Mouse (Mus musculus) cerebellum, postnatal 10 days (tissue): Measurements from ENCODE around the gene Vps16.

ENCODE experiments used
- DNase-seq, 2 experiments: peaks; one replicate each; pipeline ENCODE4 v3.0.0; 2021; ENCODE audit warnings: mixed read lengths in 2 of 2

Gene Vps16

GRCm38 (mm10) chr2:130423397-130424125 lies 578 bp upstream of the Vps16 start:
- DNase-seq = peak; percentile 94

GRCm38 (mm10) chr2:130425112-130425511 lies 973 bp downstream of the Vps16 start:
- DNase-seq = peak; percentile 40 to 46

GRCm38 (mm10) chr2:130429851-130430250 lies 5.7 kb downstream of the Vps16 start:
- DNase-seq = no peak

GRCm38 (mm10) chr2:130430484-130430883 lies 6.3 kb downstream of the Vps16 start:
- no peak for DNase-seq

- DNase-seq = no peak
Observed at GRCm38 (mm10) chr2:130432157-130432556, 8.0 kb downstream of the Vps16 start.

GRCm38 (mm10) chr2:130433152-130433551 lies 9.0 kb downstream of the Vps16 start:
- DNase-seq = peak; percentile 75 to 84

GRCm38 (mm10) chr2:130436769-130437168 lies 12.6 kb downstream of the Vps16 start:
- DNase-seq = no peak

GRCm38 (mm10) chr2:130438861-130439260 lies 14.7 kb downstream of the Vps16 start:
- DNase-seq = peak; percentile 28 to 59

- DNase-seq = peak; percentile 62 to 78
Observed at GRCm38 (mm10) chr2:130439840-130440480, 15.8 kb downstream of the Vps16 start.

GRCm38 (mm10) chr2:130442162-130442561 lies 18.0 kb downstream of the Vps16 start:
- DNase-seq = no peak

- no peak for DNase-seq
Observed at GRCm38 (mm10) chr2:130448449-130448848, 24.3 kb downstream of the Vps16 start.

GRCm38 (mm10) chr2:130449021-130449793 lies 25.1 kb downstream of the Vps16 start:
- peak in 1 of 2 experiments; percentile 15 for DNase-seq

GRCm38 (mm10) chr2:130449794-130450433 lies 25.8 kb downstream of the Vps16 start, which contains the start of gene Ptpra:
Gene Ptpra (plus strand): TSS chr2:130450278.
- peak; percentile 95 to 96 for DNase-seq

- DNase-seq = peak; percentile 78 to 79
Observed at GRCm38 (mm10) chr2:130450434-130450796, 26.3 kb downstream of the Vps16 start.

- peak in 1 of 2 experiments; percentile 21 for DNase-seq
Observed at GRCm38 (mm10) chr2:130451086-130451726, 27.1 kb downstream of the Vps16 start.

GRCm38 (mm10) chr2:130451727-130452090 lies 27.6 kb downstream of the Vps16 start:
- peak; percentile 35 to 49 for DNase-seq

GRCm38 (mm10) chr2:130452266-130452665 lies 28.1 kb downstream of the Vps16 start:
- DNase-seq = no peak

GRCm38 (mm10) chr2:130453421-130453820 lies 29.3 kb downstream of the Vps16 start:
- DNase-seq = peak in 1 of 2 experiments; percentile 24

- peak; percentile 90 to 93 for DNase-seq
Observed at GRCm38 (mm10) chr2:130454748-130455370, 30.7 kb downstream of the Vps16 start.

- DNase-seq = peak; percentile 34 to 59
Observed at GRCm38 (mm10) chr2:130457871-130458270, 33.7 kb downstream of the Vps16 start.

GRCm38 (mm10) chr2:130459576-130459975 lies 35.4 kb downstream of the Vps16 start:
- DNase-seq = no peak
